Mouse (Mus musculus): ENCODE results near the gene Cracr2b. TPM values are rescaled to one million over a fixed set of nuclear protein-coding genes. Genes with fewer than 3 reads are reported as not detected.

Gene Cracr2b
- polyA plus RNA-seq, 1 experiment from 2014 or later: 13.1 TPM

Other genes with a start within 250 kb of the Cracr2b start
- 3.3 and 3.4 TPM in 2 replicates for gene Lmntd2, start 247.0 kb upstream of the Cracr2b start, polyA plus RNA-seq (2014; fragmentation: Nextera tagmentation; extraction: Ambion mirVana)
- 52.0 and 52.9 TPM in 2 replicates for gene Rassf7, start 245.2 kb upstream of the Cracr2b start, polyA plus RNA-seq (2014; fragmentation: Nextera tagmentation; extraction: Ambion mirVana)
- 48.5 and 82.6 TPM in 2 replicates for gene Phrf1, start 232.3 kb upstream of the Cracr2b start, polyA plus RNA-seq (2014; fragmentation: Nextera tagmentation; extraction: Ambion mirVana)
- gene Irf7, start 194.6 kb upstream of the Cracr2b start, polyA plus RNA-seq (2014; fragmentation: Nextera tagmentation; extraction: Ambion mirVana): 2.4 and 2.7 TPM in 2 replicates
- gene Cdhr5, start 184.3 kb upstream of the Cracr2b start, polyA plus RNA-seq (2014; fragmentation: Nextera tagmentation; extraction: Ambion mirVana): 1.7 and 3.5 TPM in 2 replicates
- 40.2 and 58.1 TPM in 2 replicates for gene Sct, start 182.0 kb upstream of the Cracr2b start, polyA plus RNA-seq (2014; fragmentation: Nextera tagmentation; extraction: Ambion mirVana)
- 1.4 and 1.6 TPM in 2 replicates for gene Drd4, start 169.1 kb upstream of the Cracr2b start, polyA plus RNA-seq (2014; fragmentation: Nextera tagmentation; extraction: Ambion mirVana)
- gene Deaf1, start 133.4 kb upstream of the Cracr2b start, polyA plus RNA-seq (2014; fragmentation: Nextera tagmentation; extraction: Ambion mirVana): 64.0 and 79.7 TPM in 2 replicates
- gene Tmem80, start 133.4 kb upstream of the Cracr2b start, polyA plus RNA-seq (2014; fragmentation: Nextera tagmentation; extraction: Ambion mirVana): 36.7 and 46.8 TPM in 2 replicates
- gene Eps8l2, start 122.2 kb upstream of the Cracr2b start, polyA plus RNA-seq (2014; fragmentation: Nextera tagmentation; extraction: Ambion mirVana): 9.6 and 18.0 TPM in 2 replicates
- 321 and 322 TPM in 2 replicates for gene Taldo1, start 68.9 kb upstream of the Cracr2b start, polyA plus RNA-seq (2014; fragmentation: Nextera tagmentation; extraction: Ambion mirVana)
- 50.7 and 54.5 TPM in 2 replicates for gene Gatd1, start 47.0 kb upstream of the Cracr2b start, polyA plus RNA-seq (2014; fragmentation: Nextera tagmentation; extraction: Ambion mirVana)
- 0.46 and 1.6 TPM in 2 replicates for gene Cend1, start 31.6 kb upstream of the Cracr2b start, polyA plus RNA-seq (2014; fragmentation: Nextera tagmentation; extraction: Ambion mirVana)
- 22.0 and 34.1 TPM in 2 replicates for gene Slc25a22, start 23.2 kb upstream of the Cracr2b start, polyA plus RNA-seq (2014; fragmentation: Nextera tagmentation; extraction: Ambion mirVana)
- 9.1 and 14.1 TPM in 2 replicates for gene Pidd1, start 17.1 kb upstream of the Cracr2b start, polyA plus RNA-seq (2014; fragmentation: Nextera tagmentation; extraction: Ambion mirVana)
- 1,491 and 1,701 TPM in 2 replicates for gene Rplp2, start 13.7 kb upstream of the Cracr2b start, polyA plus RNA-seq (2014; fragmentation: Nextera tagmentation; extraction: Ambion mirVana)
- 27.4 and 31.9 TPM in 2 replicates for gene Pnpla2, start 5.9 kb upstream of the Cracr2b start, polyA plus RNA-seq (2014; fragmentation: Nextera tagmentation; extraction: Ambion mirVana)
- gene Cd151, start 6.3 kb downstream of the Cracr2b start, polyA plus RNA-seq (2014; fragmentation: Nextera tagmentation; extraction: Ambion mirVana): 93.2 and 108 TPM in 2 replicates
- 77.9 and 85.5 TPM in 2 replicates for gene Polr2l, start 14.0 kb downstream of the Cracr2b start, polyA plus RNA-seq (2014; fragmentation: Nextera tagmentation; extraction: Ambion mirVana)
- 71.9 and 90.2 TPM in 2 replicates for gene Tspan4, start 14.1 kb downstream of the Cracr2b start, polyA plus RNA-seq (2014; fragmentation: Nextera tagmentation; extraction: Ambion mirVana)
- 28.9 and 38.8 TPM in 2 replicates for gene Chid1, start 78.8 kb downstream of the Cracr2b start, polyA plus RNA-seq (2014; fragmentation: Nextera tagmentation; extraction: Ambion mirVana)
- 47.0 and 76.3 TPM in 2 replicates for gene Ap2a2, start 101.1 kb downstream of the Cracr2b start, polyA plus RNA-seq (2014; fragmentation: Nextera tagmentation; extraction: Ambion mirVana)
- 0.09 and 0.31 TPM in 2 replicates for gene Muc6, start 194.2 kb downstream of the Cracr2b start, polyA plus RNA-seq (2014; fragmentation: Nextera tagmentation; extraction: Ambion mirVana)
- gene Muc2, start 229.2 kb downstream of the Cracr2b start, polyA plus RNA-seq (2014; fragmentation: Nextera tagmentation; extraction: Ambion mirVana): 0.14 and 0.61 TPM in 2 replicates

All from kidney, embryonic 14.5 days (tissue).